Mouse (Mus musculus) neural tube, embryonic 15.5 days (tissue): ENCODE results near the gene Prdm9. TPM values are rescaled to one million over a fixed set of nuclear protein-coding genes. Genes with fewer than 3 reads are reported as not detected.
A peak's percentile ranks its signal among the peaks of the same experiment; 100 is the strongest.
"Not testable (repeated sequence)": the region's sequence is repeated elsewhere in the genome, so short reads cannot be mapped to it uniquely, and the experiment has no call there.

Experiments
- ATAC-seq: fragments of 200-750 bp; cut with Nextera tagmentation; 2 replicates; pipeline ENCODE4 v1.8.0; 2017; ENCODE audit warnings: mild to moderate bottlenecking, moderate TSS enrichment, moderate library complexity; ENCODE audit not compliant: low FRiP score
- H3K27ac ChIP-seq: fragments of 300-500 bp; sonication (generic); replicated peaks from 2 replicates; pipeline ENCODE4 v1.5.1; 2015; ENCODE audit warnings: mild to moderate bottlenecking, inconsistent platforms
- H3K27me3 ChIP-seq: fragments of 300-500 bp; sonication (generic); replicated peaks from 2 replicates; pipeline ENCODE4 v1.6.1; 2015; ENCODE audit warnings: inconsistent platforms
- H3K36me3 ChIP-seq: fragments of 300-500 bp; sonication (generic); 2 replicates; pipeline ENCODE4 v1.6.1; 2015; ENCODE audit warnings: inconsistent platforms
- H3K4me1 ChIP-seq: fragments of 300-500 bp; sonication (generic); 2 replicates; pipeline ENCODE4 v1.6.1; 2015; ENCODE audit warnings: inconsistent platforms
- H3K4me2 ChIP-seq: fragments of 300-500 bp; sonication (generic); 2 replicates; pipeline ENCODE4 v1.6.1; 2015; ENCODE audit warnings: inconsistent platforms, mild to moderate bottlenecking, moderate library complexity
- H3K4me3 ChIP-seq: fragments of 300-500 bp; sonication (generic); replicated peaks from 2 replicates; pipeline ENCODE4 v1.5.1; 2015; ENCODE audit warnings: mild to moderate bottlenecking, inconsistent platforms
- H3K9ac ChIP-seq: fragments of 300-500 bp; sonication (generic); replicated peaks from 2 replicates; pipeline ENCODE4 v1.6.1; 2015; ENCODE audit warnings: mild to moderate bottlenecking, inconsistent platforms
- H3K9me3 ChIP-seq: fragments of 300-500 bp; sonication (generic); replicated peaks from 2 replicates; pipeline ENCODE4 v1.6.1; 2016; ENCODE audit warnings: inconsistent platforms
- WGBS: fragments of 180-500 bp; shearing (Covaris S2); methylation state at CpG from one replicate; pipeline ENCODE4 v1.1.7; 2015; ENCODE audit warnings: mixed read lengths; 5-methylcytosine and 5-hydroxymethylcytosine counted together
- polyA plus RNA-seq: library from polyadenylated mRNA; unstranded; fragments of >200 nt; fragmentation: Nextera tagmentation; extraction: Ambion mirVana; gene quantifications from 2 replicates; pipeline ENCODE4 v1.2.1, GENCODE M21; 2015

The Prdm9 gene
- polyA plus RNA-seq, 1 experiment from 2014 or later, result 2.3 TPM

DNA sequence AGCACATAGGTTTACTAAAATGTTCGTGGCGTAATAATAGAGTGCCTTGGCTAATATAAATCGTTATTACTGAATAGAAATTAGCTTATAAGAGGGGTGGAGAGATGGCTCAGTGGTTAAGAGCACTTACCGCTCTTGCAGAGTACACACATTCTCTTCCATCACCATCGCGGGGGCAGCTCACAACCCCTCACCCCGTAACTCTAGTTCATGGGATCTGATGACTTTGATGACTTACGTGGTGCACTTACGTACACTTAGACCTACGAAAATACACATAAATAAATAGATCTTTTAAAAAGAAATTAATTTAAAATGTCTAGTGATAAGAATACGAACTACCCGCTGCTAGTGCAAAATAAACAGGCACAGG lies 760 bp upstream of the Prdm9 start:
- H3K4me3 ChIP-seq, result peak overlapping the region; percentile 68
- WGBS, result 39% methylated on average over 12 of the region's 12 CpGs
- peak overlapping the region; percentile 61; the same call in 1 of the 2 replicates for H3K9ac ChIP-seq
- peak overlapping the region; percentile 62 for H3K4me2 ChIP-seq
- no peaks in the 10 kb centered on the region for H3K9me3 ChIP-seq
- no peaks in the 10 kb centered on the region; the same call in 1 of the 2 replicates for H3K27me3 ChIP-seq
- H3K36me3 ChIP-seq, result no peaks in the 10 kb centered on the region
- H3K27ac ChIP-seq, result peak overlapping the region; percentile 97
- peaks cover 8% of the 10 kb centered on the region for H3K4me1 ChIP-seq
- peak; percentile 27; the same call in 1 of the 2 replicates for ATAC-seq

- Histone ChIP-seq H3K9me3 (no peaks in the 10 kb centered on the region), H3K9ac (no peak overlapping the region), H3K4me1 (peaks cover 8% of the 10 kb centered on the region), H3K27me3 (no peaks in the 10 kb centered on the region), H3K27ac (no peak overlapping the region), H3K36me3 (no peaks in the 10 kb centered on the region), H3K4me3 (no peak overlapping the region), H3K4me2 (no peak overlapping the region)
- 90% methylated on average over 2 of the region's 2 CpGs for WGBS
- ATAC-seq, result no peak
Observed at GRCm38 (mm10) chr17:15559946-15560345, 4.2 kb downstream of the Prdm9 start.

- H3K27me3 ChIP-seq, result no peaks in the 10 kb centered on the region
- H3K9ac ChIP-seq, result no peak overlapping the region
- no peaks in the 10 kb centered on the region for H3K4me1 ChIP-seq
- H3K9me3 ChIP-seq, result no peaks in the 10 kb centered on the region
- H3K4me3 ChIP-seq, result no peak overlapping the region
- H3K4me2 ChIP-seq, result no peak overlapping the region
- ATAC-seq, result no peak
- 51% methylated on average over 1 of the region's 1 CpGs for WGBS
- H3K27ac ChIP-seq, result no peak overlapping the region
- H3K36me3 ChIP-seq, result no peaks in the 10 kb centered on the region
Observed at GRCm38 (mm10) chr17:15549713-15550112, 14.4 kb downstream of the Prdm9 start.

- no peak overlapping the region for H3K4me2 ChIP-seq
- H3K36me3 ChIP-seq, result no peaks in the 10 kb centered on the region
- no peaks in the 10 kb centered on the region for H3K9me3 ChIP-seq
- WGBS, result 70% methylated on average over 4 of the region's 4 CpGs
- ATAC-seq, result no peak
- H3K4me3 ChIP-seq, result no peak overlapping the region
- H3K4me1 ChIP-seq, result no peaks in the 10 kb centered on the region
- no peaks in the 10 kb centered on the region for H3K27me3 ChIP-seq
- no peak overlapping the region for H3K9ac ChIP-seq
- H3K27ac ChIP-seq, result no peak overlapping the region
Observed at GRCm38 (mm10) chr17:15546440-15546839, 17.7 kb downstream of the Prdm9 start.

- H3K27ac ChIP-seq, H3K9me3 ChIP-seq, H3K9ac ChIP-seq, H3K27me3 ChIP-seq, H3K4me1 ChIP-seq, H3K4me2 ChIP-seq, ATAC-seq, H3K36me3 ChIP-seq, H3K4me3 ChIP-seq: not testable (repeated sequence)
- 64% methylated on average over 4 of the region's 4 CpGs for WGBS
Observed at GRCm38 (mm10) chr17:15543868-15544267, 20.3 kb downstream of the Prdm9 start.

DNA sequence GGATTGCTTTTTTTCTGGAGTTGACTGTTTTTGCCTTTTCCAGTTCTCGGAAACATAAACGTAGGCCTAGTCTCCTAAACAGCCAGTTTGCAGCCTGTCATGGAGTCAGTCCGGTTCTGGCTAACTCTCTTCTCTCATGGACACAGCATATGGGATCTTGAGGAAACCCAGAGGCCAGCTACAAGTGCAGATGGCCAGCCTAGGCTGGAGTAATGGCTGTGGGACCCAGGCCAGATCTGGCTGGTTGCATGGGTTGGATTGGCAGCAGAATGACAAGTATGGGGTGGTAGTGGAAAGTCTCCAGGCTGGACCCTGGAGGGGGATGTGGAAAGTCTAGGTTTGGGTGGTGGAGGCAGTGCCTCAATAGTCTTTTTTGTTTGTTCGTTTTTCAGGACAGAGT lies 23.8 kb downstream of the Prdm9 start:
- Histone ChIP-seq H3K4me1 (peaks cover 13% of the 10 kb centered on the region; the same call in 1 of the 2 replicates), H3K36me3 (no peaks in the 10 kb centered on the region), H3K27ac (no peak overlapping the region), H3K4me3 (no peak overlapping the region), H3K27me3 (peaks cover 7% of the 10 kb centered on the region), H3K4me2 (no peak overlapping the region), H3K9ac (no peak overlapping the region), H3K9me3 (no peaks in the 10 kb centered on the region)
- ATAC-seq, result no peak
- WGBS, result 75% methylated on average over 4 of the region's 4 CpGs

DNA sequence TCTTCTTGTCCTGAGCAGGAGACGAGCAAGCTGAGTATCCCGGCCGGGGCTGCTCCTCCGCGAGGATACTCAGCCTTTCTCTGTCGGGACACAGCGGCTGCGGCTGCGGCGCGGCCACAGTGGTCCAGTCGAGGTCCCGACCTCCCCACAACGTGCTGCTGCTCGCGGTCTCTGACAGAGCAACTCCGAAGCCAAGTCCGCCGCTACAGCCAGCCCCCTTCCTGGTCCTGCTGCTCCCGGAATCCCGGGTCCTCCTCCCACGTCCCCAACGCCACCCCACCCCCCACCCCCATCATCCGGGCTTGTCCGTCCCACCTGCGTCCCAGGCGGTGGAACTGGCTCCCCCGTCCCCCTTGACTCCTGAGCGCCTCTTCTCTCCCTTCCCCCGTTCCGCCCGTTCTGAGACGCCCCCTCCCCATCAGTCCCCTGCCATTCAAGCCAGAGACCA lies 27.7 kb downstream of the Prdm9 start:
- peak overlapping the region; percentile 95 for H3K4me2 ChIP-seq
- H3K9me3 ChIP-seq, result no peaks in the 10 kb centered on the region
- peaks cover 13% of the 10 kb centered on the region; the same call in 1 of the 2 replicates for H3K4me1 ChIP-seq
- peak overlapping the region; percentile 51 for H3K4me3 ChIP-seq
- no peak for ATAC-seq
- no peak overlapping the region for H3K27ac ChIP-seq
- peaks cover 11% of the 10 kb centered on the region for H3K27me3 ChIP-seq
- 1% methylated on average over 32 of the region's 33 CpGs for WGBS
- H3K36me3 ChIP-seq, result no peaks in the 10 kb centered on the region
- H3K9ac ChIP-seq, result peak overlapping the region; percentile 48

- no peak overlapping the region for H3K27ac ChIP-seq
- ATAC-seq, result no peak
- H3K36me3 ChIP-seq, result no peaks in the 10 kb centered on the region
- H3K9me3 ChIP-seq, result no peaks in the 10 kb centered on the region
- H3K4me2 ChIP-seq, result peak overlapping the region; percentile 95
- H3K9ac ChIP-seq, result peak overlapping the region; percentile 48; the same call in 1 of the 2 replicates
- H3K27me3 ChIP-seq, result peaks cover 11% of the 10 kb centered on the region
- peak overlapping the region; percentile 51 for H3K4me3 ChIP-seq
- peaks cover 13% of the 10 kb centered on the region; the same call in 1 of the 2 replicates for H3K4me1 ChIP-seq
- 16% methylated on average over 8 of the region's 8 CpGs for WGBS
Observed at GRCm38 (mm10) chr17:15535943-15536342, 28.2 kb downstream of the Prdm9 start.

GRCm38 (mm10) chr17:15535162-15535800 lies 28.9 kb downstream of the Prdm9 start:
- Histone ChIP-seq H3K4me1 (peaks cover 13% of the 10 kb centered on the region; the same call in 1 of the 2 replicates), H3K4me3 (no peak overlapping the region), H3K36me3 (no peaks in the 10 kb centered on the region), H3K9me3 (no peaks in the 10 kb centered on the region), H3K27ac (no peak overlapping the region), H3K9ac (no peak overlapping the region), H3K4me2 (peak overlapping the region; percentile 95; the same call in 1 of the 2 replicates), H3K27me3 (peaks cover 11% of the 10 kb centered on the region)
- 72% methylated on average over 11 of the region's 11 CpGs for WGBS
- no peak for ATAC-seq

- H3K9me3 ChIP-seq, result no peaks in the 10 kb centered on the region
- no peak overlapping the region for H3K4me2 ChIP-seq
- WGBS, result 10% methylated on average over 5 of the region's 5 CpGs
- no peak for ATAC-seq
- H3K27ac ChIP-seq, result no peak overlapping the region
- H3K4me3 ChIP-seq, result no peak overlapping the region
- no peaks in the 10 kb centered on the region for H3K36me3 ChIP-seq
- peaks cover 18% of the 10 kb centered on the region for H3K4me1 ChIP-seq
- H3K27me3 ChIP-seq, result peaks cover 2% of the 10 kb centered on the region
- no peak overlapping the region for H3K9ac ChIP-seq
Observed at GRCm38 (mm10) chr17:15530141-15530540, 34.0 kb downstream of the Prdm9 start.

DNA sequence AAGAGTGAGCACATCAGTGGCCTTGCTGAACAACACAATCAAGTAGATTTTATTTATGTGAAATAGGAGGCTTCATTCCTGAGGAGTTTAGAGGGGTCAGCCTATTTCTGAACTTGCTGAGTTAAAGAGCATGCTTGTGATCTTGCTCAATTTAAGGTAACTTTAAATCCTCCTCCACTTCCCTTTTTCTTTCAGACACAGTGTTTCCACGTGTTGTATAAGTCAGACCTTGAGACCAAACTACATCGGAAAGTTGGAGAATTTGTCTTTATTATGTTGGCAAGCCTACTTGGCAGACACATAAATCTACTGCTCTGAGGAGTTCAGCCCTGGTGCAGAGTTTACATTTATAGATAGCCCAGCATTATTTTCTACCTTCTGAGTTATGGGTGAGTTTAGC lies 35.3 kb downstream of the Prdm9 start:
- Histone ChIP-seq H3K4me1 (peaks cover 18% of the 10 kb centered on the region), H3K9ac (no peak overlapping the region), H3K27ac (no peak overlapping the region), H3K36me3 (peaks cover 8% of the 10 kb centered on the region), H3K4me2 (no peak overlapping the region), H3K9me3 (no peaks in the 10 kb centered on the region), H3K27me3 (no peaks in the 10 kb centered on the region), H3K4me3 (no peak overlapping the region)
- WGBS, result 86% methylated on average over 2 of the region's 2 CpGs
- no peak for ATAC-seq

- Histone ChIP-seq H3K27me3 (no peaks in the 10 kb centered on the region), H3K36me3 (peaks cover 14% of the 10 kb centered on the region), H3K4me3 (peak overlapping the region; percentile 97), H3K27ac (peak overlapping the region; percentile 89; the same call in 1 of the 2 replicates), H3K9ac (peak overlapping the region; percentile 96), H3K4me1 (peaks cover 18% of the 10 kb centered on the region), H3K9me3 (no peaks in the 10 kb centered on the region), H3K4me2 (peak overlapping the region; percentile 74)
- ATAC-seq, result no peak
- WGBS, result 62% methylated on average over 3 of the region's 3 CpGs
Observed at GRCm38 (mm10) chr17:15527811-15528136, 36.4 kb downstream of the Prdm9 start.
